Mouse (Mus musculus): ENCODE measurements around the gene Syne3.

The Syne3 gene

GRCm38 (mm10) chr12:105000487-105001283 lies 8.9 kb downstream of the Syne3 start:
- DNase-seq (ENCODE audit: low read depth), result peak; percentile 97

GRCm38 (mm10) chr12:104999171-104999570 lies 10.4 kb downstream of the Syne3 start:
- DNase-seq (ENCODE audit: low read depth), result no peak

GRCm38 (mm10) chr12:104998541-104998940 lies 11.1 kb downstream of the Syne3 start:
- no peak for DNase-seq (ENCODE audit: low read depth)

GRCm38 (mm10) chr12:104997641-104998293 lies 11.8 kb downstream of the Syne3 start:
- peak; percentile 72 for DNase-seq (ENCODE audit: low read depth)

- no peak for DNase-seq (ENCODE audit: low read depth)
Observed at GRCm38 (mm10) chr12:104997159-104997558, 12.4 kb downstream of the Syne3 start.

GRCm38 (mm10) chr12:104996012-104996728 lies 13.4 kb downstream of the Syne3 start:
- DNase-seq (ENCODE audit: low read depth), result no peak

GRCm38 (mm10) chr12:104995259-104995876 lies 14.2 kb downstream of the Syne3 start:
- no peak for DNase-seq (ENCODE audit: low read depth)

- DNase-seq (ENCODE audit: low read depth), result no peak
Observed at GRCm38 (mm10) chr12:104992838-104993237, 16.8 kb downstream of the Syne3 start.

- peak; percentile 93 for DNase-seq (ENCODE audit: low read depth)
Observed at GRCm38 (mm10) chr12:104992123-104992741, 17.4 kb downstream of the Syne3 start.

- DNase-seq (ENCODE audit: low read depth), result peak; percentile 98
Observed at GRCm38 (mm10) chr12:104990741-104991454, 18.7 kb downstream of the Syne3 start.

- no peak for DNase-seq (ENCODE audit: low read depth)
Observed at GRCm38 (mm10) chr12:104987936-104988335, 21.7 kb downstream of the Syne3 start.

GRCm38 (mm10) chr12:104986781-104987180 lies 22.8 kb downstream of the Syne3 start:
- peak; percentile 64 for DNase-seq (ENCODE audit: low read depth)

GRCm38 (mm10) chr12:104986001-104986400 lies 23.6 kb downstream of the Syne3 start:
- DNase-seq (ENCODE audit: low read depth), result no peak

GRCm38 (mm10) chr12:104985088-104985487 lies 24.5 kb downstream of the Syne3 start:
- DNase-seq (ENCODE audit: low read depth), result peak; percentile 67

- peak; percentile 95 for DNase-seq (ENCODE audit: low read depth)
Observed at GRCm38 (mm10) chr12:104983476-104983875, 26.1 kb downstream of the Syne3 start.

GRCm38 (mm10) chr12:104978943-104979723 lies 30.5 kb downstream of the Syne3 start:
- no peak for DNase-seq (ENCODE audit: low read depth)

- no peak for DNase-seq (ENCODE audit: low read depth)
Observed at GRCm38 (mm10) chr12:104978420-104978819, 31.2 kb downstream of the Syne3 start.

GRCm38 (mm10) chr12:104976903-104977302 lies 32.7 kb downstream of the Syne3 start:
- no peak for DNase-seq (ENCODE audit: low read depth)

- no peak for DNase-seq (ENCODE audit: low read depth)
Observed at GRCm38 (mm10) chr12:104976331-104976817, 33.2 kb downstream of the Syne3 start.

GRCm38 (mm10) chr12:104972860-104973259 lies 36.7 kb downstream of the Syne3 start:
- peak; percentile 72 for DNase-seq (ENCODE audit: low read depth)

Measured in 416B (cell line).